Mouse (Mus musculus) testis, adult 2 months (tissue): ENCODE measurements around the gene Wdr83os. TPM values are rescaled to one million over a fixed set of nuclear protein-coding genes. Genes with fewer than 3 reads are reported as not detected.

Experiments used
- H3K27ac ChIP-seq: fragments of 200-500 bp; 2 replicates; pipeline ENCODE4 v1.5.1; 2012; ENCODE audit warnings: low read depth, low read length; ENCODE audit not compliant: control insufficient read depth, insufficient read depth
- H3K27me3 ChIP-seq: fragments of 200-500 bp; 2 replicates; pipeline ENCODE4 v1.6.1; 2012; ENCODE audit warnings: mild to moderate bottlenecking, low read length, moderate library complexity; ENCODE audit not compliant: control insufficient read depth, insufficient read depth
- H3K36me3 ChIP-seq: fragments of 200-500 bp; 2 replicates; pipeline ENCODE4 v1.6.1; 2012; ENCODE audit warnings: mild to moderate bottlenecking, low read length; ENCODE audit not compliant: control insufficient read depth, insufficient read depth
- H3K4me1 ChIP-seq: fragments of 200-500 bp; 2 replicates; pipeline ENCODE4 v1.6.1; 2012; ENCODE audit warnings: low read length; ENCODE audit not compliant: control insufficient read depth, insufficient read depth
- H3K4me3 ChIP-seq: fragments of 200-500 bp; 2 replicates; pipeline ENCODE4 v1.5.1; 2012; ENCODE audit warnings: low read depth, mild to moderate bottlenecking, low read length, moderate library complexity, mixed read lengths; ENCODE audit not compliant: control insufficient read depth
- CTCF ChIP-seq: fragments of 200-500 bp; IDR thresholded peaks from 2 replicates; pipeline ENCODE4 v1.5.1; 2012; ENCODE audit warnings: low read depth, mild to moderate bottlenecking, inconsistent platforms, low read length, moderate library complexity; ENCODE audit not compliant: control insufficient read depth, insufficient read depth, insufficient replicate concordance
- POLR2A ChIP-seq: fragments of 200-500 bp; IDR thresholded peaks from 2 replicates; pipeline ENCODE4 v1.6.1; 2012; ENCODE audit warnings: low read depth, mild to moderate bottlenecking, inconsistent platforms, low read length, moderate library complexity; ENCODE audit not compliant: control insufficient read depth
- polyA plus RNA-seq: library from polyadenylated mRNA; depleted of rRNA; stranded (reverse); fragments of >200 nt; gene quantifications from 2 replicates; pipeline ENCODE4 v1.2.3, GENCODE M21; 2012; rRNA removed

The Wdr83os gene
- polyA plus RNA-seq, 1 experiment, result 32.1 TPM

DNA sequence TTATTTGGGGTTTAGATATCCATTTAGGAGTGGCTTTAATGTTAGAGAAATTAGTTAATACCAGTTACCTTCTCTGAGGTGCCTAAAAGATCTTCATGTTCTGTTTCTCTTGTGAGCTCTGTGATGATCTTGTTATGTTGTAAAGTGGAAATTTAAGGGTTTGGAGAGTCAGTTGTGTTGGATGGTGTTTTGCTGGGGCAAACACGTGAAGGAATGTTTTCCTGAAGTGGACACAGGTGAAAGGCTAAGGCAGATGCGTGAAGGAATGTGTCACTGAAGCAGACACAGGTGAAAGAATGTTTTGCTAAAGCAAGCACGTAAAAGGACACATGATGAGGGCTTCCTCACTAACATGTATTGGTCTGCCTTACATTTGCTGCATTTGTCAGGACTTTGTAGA lies 42.5 kb downstream of the Wdr83os start, which contains the start of gene Zfp791:
Gene Zfp791, minus strand, starts transcription at position 101 of the 400 bp plus-strand sequence.
- H3K27me3 ChIP-seq, result no peaks in the 10 kb centered on the region
- no peak within 1 kb of the TSS for H3K27ac ChIP-seq
- H3K4me3 ChIP-seq, result no peak within 1 kb of the TSS
- TF ChIP-seq POLR2A (no peak), CTCF (no peak)
- no peaks in the 10 kb centered on the region for H3K36me3 ChIP-seq
- no peaks in the 10 kb centered on the region for H3K4me1 ChIP-seq

DNA sequence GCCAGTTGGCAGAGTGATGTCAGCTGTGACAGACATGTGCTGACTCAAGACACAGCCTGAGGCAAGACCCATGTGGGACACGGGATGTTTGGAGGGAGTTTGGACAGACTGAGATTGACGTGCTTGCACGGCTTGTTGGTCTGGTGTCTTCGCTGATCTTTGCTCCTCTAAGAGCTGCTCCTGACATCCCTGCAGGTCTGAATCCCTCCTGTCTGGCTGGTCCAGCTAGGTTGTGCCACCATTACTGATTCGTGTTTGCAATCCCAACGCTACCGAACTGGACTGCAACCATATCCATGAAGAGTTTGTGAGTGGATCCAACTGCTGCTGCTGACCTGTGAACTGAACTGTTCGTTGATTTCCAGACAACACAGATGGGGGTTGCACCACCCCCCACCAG lies 43.2 kb downstream of the Wdr83os start:
- TF ChIP-seq POLR2A (no peak), CTCF (no peak)
- Histone ChIP-seq H3K27me3 (no peaks in the 10 kb centered on the region), H3K4me1 (no peaks in the 10 kb centered on the region), H3K4me3 (no peak overlapping the region), H3K27ac (no peak overlapping the region), H3K36me3 (no peaks in the 10 kb centered on the region)

Other genes with a start within 250 kb of the Wdr83os start
- 9.4 and 12.0 TPM in 2 replicates for gene Gadd45gip1, start 249.2 kb upstream of the Wdr83os start, polyA plus RNA-seq
- gene Rad23a, start 240.1 kb upstream of the Wdr83os start, polyA plus RNA-seq, result 106 and 110 TPM in 2 replicates
- gene Calr, start 233.8 kb upstream of the Wdr83os start, polyA plus RNA-seq, result 318 and 384 TPM in 2 replicates
- gene Farsa, start 223.8 kb upstream of the Wdr83os start, polyA plus RNA-seq, result 50.4 and 55.7 TPM in 2 replicates
- gene Syce2, start 208.6 kb upstream of the Wdr83os start, polyA plus RNA-seq, result 101 and 138 TPM in 2 replicates
- 8.1 and 10.5 TPM in 2 replicates for gene Gcdh, start 186.8 kb upstream of the Wdr83os start, polyA plus RNA-seq
- gene Klf1, start 178.8 kb upstream of the Wdr83os start, polyA plus RNA-seq, result 0.36 and 0.48 TPM in 2 replicates
- gene Dnase2a, start 172.2 kb upstream of the Wdr83os start, polyA plus RNA-seq, result 1.6 and 2.1 TPM in 2 replicates
- 1.5 and 1.6 TPM in 2 replicates for gene Mast1, start 143.4 kb upstream of the Wdr83os start, polyA plus RNA-seq
- gene Rtbdn, start 133.7 kb upstream of the Wdr83os start, polyA plus RNA-seq, result 0.30 and 0.32 TPM in 2 replicates
- gene Gm49661, start 111.3 kb upstream of the Wdr83os start, polyA plus RNA-seq, result 477 and 542 TPM in 2 replicates
- 59.6 and 68.5 TPM in 2 replicates for gene Prdx2, start 111.2 kb upstream of the Wdr83os start, polyA plus RNA-seq
- 1,424 and 1,585 TPM in 2 replicates for gene Rnaseh2a, start 111.0 kb upstream of the Wdr83os start, polyA plus RNA-seq
- 5.7 and 9.3 TPM in 2 replicates for gene Junb, start 102.0 kb upstream of the Wdr83os start, polyA plus RNA-seq
- 55.4 and 62.0 TPM in 2 replicates for gene Hook2, start 90.1 kb upstream of the Wdr83os start, polyA plus RNA-seq
- 0.08 TPM in 1 of 2 replicates, not detected in the other for gene Best2, start 66.2 kb upstream of the Wdr83os start, polyA plus RNA-seq
- gene Asna1, start 55.5 kb upstream of the Wdr83os start, polyA plus RNA-seq, result 203 and 208 TPM in 2 replicates
- gene Trir, start 53.9 kb upstream of the Wdr83os start, polyA plus RNA-seq, result 82.1 and 88.6 TPM in 2 replicates
- 44.7 and 44.9 TPM in 2 replicates for gene Tnpo2, start 43.8 kb upstream of the Wdr83os start, polyA plus RNA-seq
- gene Fbxw9, start 20.7 kb upstream of the Wdr83os start, polyA plus RNA-seq, result 83.8 and 91.5 TPM in 2 replicates
- not detected in 2 replicates for gene Gm5741, start 12.8 kb upstream of the Wdr83os start, polyA plus RNA-seq
- 20.0 and 22.2 TPM in 2 replicates for gene Dhps, start 9.0 kb upstream of the Wdr83os start, polyA plus RNA-seq
- gene Wdr83, start 566 bp downstream of the Wdr83os start, polyA plus RNA-seq, result 21.1 and 21.4 TPM in 2 replicates
- 19.3 and 19.6 TPM in 2 replicates for gene Man2b1, start 2.5 kb downstream of the Wdr83os start, polyA plus RNA-seq
- gene Zfp791, start 42.4 kb downstream of the Wdr83os start, polyA plus RNA-seq, result 0.21 and 0.24 TPM in 2 replicates
- not detected in 2 replicates for gene Cks1brt, start 71.2 kb downstream of the Wdr83os start, polyA plus RNA-seq
- 0.53 and 0.61 TPM in 2 replicates for gene Olfr371, start 145.2 kb downstream of the Wdr83os start, polyA plus RNA-seq
- gene Orc6, start 218.9 kb downstream of the Wdr83os start, polyA plus RNA-seq, result 15.6 and 18.0 TPM in 2 replicates
- gene Vps35, start 219.1 kb downstream of the Wdr83os start, polyA plus RNA-seq, result 19.8 and 23.9 TPM in 2 replicates